Mouse (Mus musculus) stomach, embryonic 14.5 days (tissue): Measurements from ENCODE around the gene Gna11. TPM values are rescaled to one million over a fixed set of nuclear protein-coding genes. Genes with fewer than 3 reads are reported as not detected.

Source experiments
- ATAC-seq: fragments of 200-750 bp; cut with Nextera tagmentation; 2 replicates; pipeline ENCODE4 v1.8.0; 2017; ENCODE audit warnings: low read depth, moderate TSS enrichment; ENCODE audit not compliant: insufficient number of reproducible peaks, insufficient read depth, low FRiP score
- H3K27ac ChIP-seq: fragments of 300-500 bp; sonication (generic); 2 replicates; pipeline ENCODE4 v1.5.1; 2014; ENCODE audit warnings: mild to moderate bottlenecking, low read length, moderate library complexity, mixed read lengths
- H3K27me3 ChIP-seq: fragments of 300-500 bp; sonication (generic); 2 replicates; pipeline ENCODE4 v1.6.1; 2014; ENCODE audit warnings: low read length, control low read depth, mixed read lengths; ENCODE audit not compliant: control insufficient read depth, insufficient read depth
- H3K36me3 ChIP-seq: fragments of 300-500 bp; sonication (generic); 2 replicates; pipeline ENCODE4 v1.6.1; 2014; ENCODE audit warnings: mild to moderate bottlenecking, control low read depth, low read length, moderate library complexity, mixed read lengths; ENCODE audit not compliant: control insufficient read depth, insufficient read depth
- H3K4me1 ChIP-seq: fragments of 300-500 bp; sonication (generic); 2 replicates; pipeline ENCODE4 v1.6.1; 2014; ENCODE audit warnings: low read length, control low read depth, mixed read lengths; ENCODE audit not compliant: control insufficient read depth, insufficient read depth
- H3K4me2 ChIP-seq: fragments of 300-500 bp; sonication (generic); replicated peaks from 2 replicates; pipeline ENCODE4 v1.6.1; 2014; ENCODE audit warnings: low read depth, low read length, control low read depth
- H3K4me3 ChIP-seq: fragments of 300-500 bp; sonication (generic); 2 replicates; pipeline ENCODE4 v1.5.1; 2014; ENCODE audit warnings: low read depth, low read length, control low read depth
- H3K9ac ChIP-seq: fragments of 300-500 bp; sonication (generic); replicated peaks from 2 replicates; pipeline ENCODE4 v1.6.1; 2014; ENCODE audit warnings: low read depth, mild to moderate bottlenecking, control low read depth, low read length, moderate library complexity, mixed read lengths
- H3K9me3 ChIP-seq: fragments of 300-500 bp; sonication (generic); 2 replicates; pipeline ENCODE4 v1.6.1; 2016; ENCODE audit warnings: low read depth, low read length, control low read depth; ENCODE audit not compliant: control insufficient read depth
- WGBS: fragments of 180-500 bp; shearing (Covaris S2); extraction: QIAGEN DNeasy Blood & Tissue Kit; methylation state at CpG from one replicate; pipeline ENCODE4 v1.1.7; 2014; 5-methylcytosine and 5-hydroxymethylcytosine counted together
- microRNA-seq: library from miRNA; unstranded; fragments of <30 nt; microRNA quantifications from one replicate; pipeline ENCODE4, GENCODE M21; 2016
- polyA plus RNA-seq: library from polyadenylated mRNA; unstranded; fragments of >200 nt; fragmentation: Nextera tagmentation; extraction: Ambion mirVana; gene quantifications from 2 replicates; pipeline ENCODE4 v1.2.1, GENCODE M21; 2014

Gene Gna11
- polyA plus RNA-seq, 1 experiment from 2014 or later: 89.3 TPM

DNA sequence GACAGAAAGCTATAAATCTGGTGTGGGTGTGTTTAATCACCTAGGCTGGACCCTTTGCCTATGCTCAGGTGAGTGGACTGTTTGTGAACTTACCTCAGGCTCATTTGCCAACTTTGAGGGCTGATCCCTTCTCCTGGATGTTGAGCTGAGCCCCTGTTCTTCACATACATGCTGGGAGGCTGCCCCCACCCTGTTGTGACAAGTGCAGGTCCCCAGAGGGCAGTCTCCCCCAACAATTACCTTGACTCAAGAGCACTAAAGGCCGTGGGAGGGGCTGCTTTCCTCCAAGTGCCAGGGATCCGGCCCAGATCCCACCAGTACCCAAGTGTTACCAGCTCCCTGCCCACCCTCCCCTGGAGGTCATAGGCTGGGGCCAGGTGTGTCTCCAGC, 59.9 kb downstream of the Gna11 start:
- no peak for ATAC-seq
- H3K9me3 ChIP-seq: no peaks in the 10 kb centered on the region
- 21% methylated on average over 2 of the region's 2 CpGs for WGBS

DNA sequence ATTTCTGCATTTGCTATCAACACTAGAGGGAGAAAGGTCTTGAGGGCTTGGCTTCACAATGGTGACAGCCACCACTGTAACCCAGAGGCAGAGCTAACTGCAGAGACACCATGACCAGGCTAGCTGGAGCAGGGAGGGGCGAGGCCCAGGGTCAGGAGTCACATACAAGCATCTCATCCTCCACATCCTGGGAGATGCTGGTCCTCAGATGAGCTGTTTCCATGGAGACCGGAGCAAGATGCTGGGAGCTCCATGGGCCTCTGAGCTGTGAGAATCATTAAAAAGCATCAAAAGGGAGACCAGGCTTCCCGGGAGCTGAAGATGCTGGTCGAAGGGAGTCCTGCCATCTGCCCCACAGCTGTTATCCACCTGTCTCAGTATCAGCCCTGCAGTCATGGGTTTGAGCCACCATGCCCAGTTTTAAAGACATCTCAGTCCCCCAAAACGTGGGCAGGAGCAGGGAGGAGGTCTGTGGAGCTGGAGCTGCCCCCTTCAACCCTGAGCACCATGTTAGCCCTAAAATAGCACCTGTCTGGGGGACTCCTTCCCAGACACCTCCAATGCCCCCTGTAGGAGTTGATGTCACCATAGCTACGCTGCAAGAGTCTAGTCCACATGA, 60.4 kb downstream of the Gna11 start:
- Histone ChIP-seq H3K4me2 (no peak overlapping the region), H3K36me3 (peaks cover 27% of the 10 kb centered on the region), H3K9me3 (no peaks in the 10 kb centered on the region), H3K4me3 (no peak overlapping the region), H3K9ac (no peak overlapping the region), H3K27ac (no peak overlapping the region), H3K27me3 (0 out of 2 replicates have a peak, but pooled peaks cover 4% of the 10 kb centered on the region), H3K4me1 (no peaks in the 10 kb centered on the region)
- ATAC-seq: no peak
- 56% methylated on average over 6 of the region's 6 CpGs for WGBS

More for the DNA sequence above, 59.9 kb downstream of the Gna11 start:
- Histone ChIP-seq H3K36me3 (peaks cover 32% of the 10 kb centered on the region), H3K4me1 (no peaks in the 10 kb centered on the region), H3K4me2 (no peak overlapping the region), H3K27me3 (0 out of 2 replicates have a peak, but pooled peaks cover 4% of the 10 kb centered on the region), H3K9ac (no peak overlapping the region), H3K27ac (no peak overlapping the region), H3K4me3 (no peak overlapping the region)

DNA sequence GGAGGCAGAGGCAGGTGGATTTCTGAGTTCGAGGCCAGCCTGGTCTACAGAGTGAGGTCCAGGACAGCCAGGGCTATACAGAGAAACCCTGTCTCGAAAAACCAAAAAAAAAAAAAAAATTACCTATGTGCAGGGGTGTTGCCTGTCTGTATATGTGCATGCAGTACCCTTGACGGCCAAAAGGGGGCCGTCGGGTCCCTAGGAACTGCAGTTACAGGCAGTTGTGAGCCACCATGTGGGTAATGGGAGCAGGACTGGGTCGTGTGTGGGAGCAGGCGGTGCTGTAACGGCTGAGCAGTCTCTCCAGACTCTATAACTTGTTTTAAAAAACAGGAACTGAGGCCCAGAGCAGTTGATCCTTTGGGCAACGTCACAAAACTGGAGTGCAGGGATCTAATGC, 61.0 kb downstream of the Gna11 start:
- Histone ChIP-seq H3K9me3 (no peaks in the 10 kb centered on the region), H3K27ac (no peak overlapping the region), H3K4me2 (no peak overlapping the region), H3K4me3 (no peak overlapping the region), H3K36me3 (peaks cover 23% of the 10 kb centered on the region), H3K27me3 (0 out of 2 replicates have a peak, but pooled peaks cover 4% of the 10 kb centered on the region), H3K4me1 (no peaks in the 10 kb centered on the region), H3K9ac (no peak overlapping the region)
- 18% methylated on average over 9 of the region's 9 CpGs for WGBS
- ATAC-seq: no peak

DNA sequence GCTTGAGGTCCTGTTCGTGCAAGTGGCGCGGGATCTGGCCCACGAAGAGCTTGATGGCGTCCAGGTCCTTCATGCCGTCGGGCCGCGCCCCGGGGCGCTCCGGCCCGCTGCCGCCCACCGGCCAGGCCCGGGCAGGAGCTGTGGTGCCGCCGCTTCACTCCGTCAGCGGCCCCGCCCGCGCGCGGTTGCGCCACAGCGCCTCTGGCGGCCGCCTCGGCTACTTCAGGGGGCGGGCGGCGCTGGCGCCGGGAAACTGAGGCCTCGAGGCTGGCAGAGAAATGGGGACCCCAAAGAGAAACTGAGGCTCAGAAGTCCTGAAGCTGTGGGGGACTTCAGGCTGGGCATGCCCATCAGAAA, 62.5 kb downstream of the Gna11 start, which contains the start of gene Celf5:
TSS of gene Celf5 (minus strand) at position 177 of the 357 bp plus-strand sequence.
- H3K9ac ChIP-seq: 0 out of 2 replicates have a peak within 1 kb of the TSS, but pooled peaks have one; percentile 21
- H3K9me3 ChIP-seq: no peaks in the 10 kb centered on the region
- 0 out of 2 replicates have a peak, but pooled peaks cover 4% of the 10 kb centered on the region for H3K27me3 ChIP-seq
- WGBS: under 1% methylated on average over 36 of the region's 36 CpGs
- ATAC-seq: peak; percentile 14; the same call in 1 of the 2 replicates
- peak within 1 kb of the TSS; percentile 36 for H3K4me3 ChIP-seq
- peaks cover 8% of the 10 kb centered on the region for H3K36me3 ChIP-seq
- no peak within 1 kb of the TSS for H3K27ac ChIP-seq
- no peaks in the 10 kb centered on the region for H3K4me1 ChIP-seq
- peak within 1 kb of the TSS; percentile 74 for H3K4me2 ChIP-seq

DNA sequence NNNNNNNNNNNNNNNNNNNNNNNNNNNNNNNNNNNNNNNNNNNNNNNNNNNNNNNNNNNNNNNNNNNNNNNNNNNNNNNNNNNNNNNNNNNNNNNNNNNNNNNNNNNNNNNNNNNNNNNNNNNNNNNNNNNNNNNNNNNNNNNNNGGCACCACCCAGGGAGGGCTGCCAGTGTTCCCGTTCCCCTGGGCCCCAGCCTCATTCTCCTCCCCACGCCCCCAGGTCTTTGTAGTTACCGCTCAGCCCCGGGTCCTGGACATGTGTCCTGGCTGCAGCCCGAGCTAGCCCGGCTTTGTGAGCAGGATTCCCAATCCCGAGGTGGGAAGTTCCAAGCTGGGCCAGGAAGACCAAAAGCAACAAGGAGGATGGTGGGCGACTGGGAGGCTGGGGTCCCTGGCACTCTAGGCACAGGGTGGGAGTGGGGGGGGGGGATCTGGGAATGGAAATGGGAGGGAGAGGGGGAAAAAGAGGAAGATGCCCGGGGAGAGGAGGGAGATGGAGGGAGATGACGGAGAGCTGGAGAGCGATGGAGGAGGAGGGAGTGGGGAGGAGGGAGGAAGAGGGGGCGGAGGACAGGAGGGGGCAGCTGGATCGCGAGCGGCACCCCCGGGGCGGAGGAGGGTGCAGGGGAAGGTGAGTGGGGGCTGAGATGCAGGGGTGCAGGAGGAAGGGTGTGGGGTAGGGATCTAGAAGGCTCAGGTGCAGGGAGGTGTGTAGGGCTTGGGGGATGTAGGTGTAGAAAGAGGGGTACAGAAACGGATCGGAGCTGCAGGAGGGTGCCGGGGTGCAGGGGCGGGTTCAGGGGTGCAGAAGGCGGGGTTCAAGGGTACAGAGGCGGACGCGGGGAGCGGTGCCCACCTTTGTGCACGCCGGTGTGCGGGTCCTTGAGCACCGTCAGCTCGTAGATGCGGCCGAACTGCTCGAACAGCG, 63.1 kb downstream of the Gna11 start:
- WGBS: 3% methylated on average over 30 of the region's 35 CpGs
- H3K27ac ChIP-seq: no peak overlapping the region
- H3K4me2 ChIP-seq: peak overlapping the region; percentile 74
- no peak for ATAC-seq
- H3K9ac ChIP-seq: 0 out of 2 replicates have a peak overlapping the region, but pooled peaks have one; percentile 21
- 0 out of 2 replicates have a peak, but pooled peaks cover 4% of the 10 kb centered on the region for H3K27me3 ChIP-seq
- H3K4me1 ChIP-seq: no peaks in the 10 kb centered on the region
- H3K9me3 ChIP-seq: no peaks in the 10 kb centered on the region
- H3K4me3 ChIP-seq: peak overlapping the region; percentile 36
- peaks cover 2% of the 10 kb centered on the region; the same call in 1 of the 2 replicates for H3K36me3 ChIP-seq

Small RNAs within 50 kb of the gene (microRNA-seq; reads per million reads assigned to microRNA genes)
- not detected for gene Gm25595

Other genes with a start within 250 kb of the Gna11 start
- gene Cactin, start 224.1 kb downstream of the Gna11 start, polyA plus RNA-seq: 21.3 and 21.7 TPM in 2 replicates
- 23.1 and 23.4 TPM in 2 replicates for gene Tbxa2r, start 216.5 kb downstream of the Gna11 start, polyA plus RNA-seq
- 0.07 TPM in 1 of 2 replicates, not detected in the other for gene Gipc3, start 201.9 kb downstream of the Gna11 start, polyA plus RNA-seq
- gene Hmg20b, start 194.7 kb downstream of the Gna11 start, polyA plus RNA-seq: 98.6 TPM in 2 replicates
- gene Mfsd12, start 187.7 kb downstream of the Gna11 start, polyA plus RNA-seq: 4.7 and 4.8 TPM in 2 replicates
- gene 4930404N11Rik, start 179.4 kb downstream of the Gna11 start, polyA plus RNA-seq: 0.43 and 0.59 TPM in 2 replicates
- 81.3 and 88.7 TPM in 2 replicates for gene Fzr1, start 166.7 kb downstream of the Gna11 start, polyA plus RNA-seq
- gene Dohh, start 160.8 kb downstream of the Gna11 start, polyA plus RNA-seq: 44.8 and 48.5 TPM in 2 replicates
- gene Gm48551, start 160.7 kb downstream of the Gna11 start, polyA plus RNA-seq: 3.1 and 4.1 TPM in 2 replicates
- gene Gm48552, start 156.2 kb downstream of the Gna11 start, polyA plus RNA-seq: 1.0 and 1.1 TPM in 2 replicates
- 17.7 and 21.5 TPM in 2 replicates for gene Smim24, start 152.1 kb downstream of the Gna11 start, polyA plus RNA-seq
- 76.0 and 80.1 TPM in 2 replicates for gene Nfic, start 89.6 kb downstream of the Gna11 start, polyA plus RNA-seq
- gene Celf5, start 62.5 kb downstream of the Gna11 start, polyA plus RNA-seq: 1.7 and 2.2 TPM in 2 replicates
- gene Ncln, start 48.8 kb downstream of the Gna11 start, polyA plus RNA-seq: 79.1 and 79.3 TPM in 2 replicates
- 0.41 and 0.72 TPM in 2 replicates for gene S1pr4, start 45.1 kb downstream of the Gna11 start, polyA plus RNA-seq
- 3.6 and 7.4 TPM in 2 replicates for gene Gna15, start 21.0 kb downstream of the Gna11 start, polyA plus RNA-seq
- gene Aes, start 14.3 kb upstream of the Gna11 start, polyA plus RNA-seq: 363 and 388 TPM in 2 replicates
- gene Tle2, start 29.4 kb upstream of the Gna11 start, polyA plus RNA-seq: 17.7 and 19.1 TPM in 2 replicates
- 14.3 and 18.2 TPM in 2 replicates for gene Tle6, start 55.9 kb upstream of the Gna11 start, polyA plus RNA-seq
- gene BC025920, start 61.1 kb upstream of the Gna11 start, polyA plus RNA-seq: 0.57 and 0.69 TPM in 2 replicates
- gene Sirt6, start 82.6 kb upstream of the Gna11 start, polyA plus RNA-seq: 33.4 and 43.4 TPM in 2 replicates
- gene Ankrd24, start 83.3 kb upstream of the Gna11 start, polyA plus RNA-seq: 7.8 and 9.1 TPM in 2 replicates
- gene Gm10778, start 103.9 kb upstream of the Gna11 start, polyA plus RNA-seq: 6.0 and 6.3 TPM in 2 replicates
- gene Zfp433, start 159.6 kb upstream of the Gna11 start, polyA plus RNA-seq: 22.1 and 23.8 TPM in 2 replicates
- gene Gm3055, start 226.0 kb upstream of the Gna11 start, polyA plus RNA-seq: 13.9 and 15.3 TPM in 2 replicates